Mouse (Mus musculus) layer of hippocampus, postnatal 25 days (tissue): ENCODE measurements around the gene Nup188. TPM values are rescaled to one million over a fixed set of nuclear protein-coding genes. Genes with fewer than 3 reads are reported as not detected.

Experiments
- DNase-seq, 2 experiments: peaks; one replicate each; pipeline ENCODE4 v3.0.0; 2022; ENCODE audit warnings: mixed read lengths in 2 of 2, low spot score in 1 of 2; ENCODE audit errors: extremely low spot score in 1 of 2
- total RNA-seq, 2 experiments: library from RNA; stranded (reverse); gene quantifications; 2 replicates each; pipeline ENCODE4 v1.2.3; 2021

Nup188 gene
- total RNA-seq = 10 to 100 TPM; 18.7 to 22.0 TPM

- peak; percentile 96 for DNase-seq
These were observed at the start of gene Nup188, which contains the start of gene Dolk for GRCm38 (mm10) chr2:30286192-30287026. TSS of gene Nup188 (plus strand) at chr2:30286397. TSS of gene Dolk (minus strand) at chr2:30286334.

DNA sequence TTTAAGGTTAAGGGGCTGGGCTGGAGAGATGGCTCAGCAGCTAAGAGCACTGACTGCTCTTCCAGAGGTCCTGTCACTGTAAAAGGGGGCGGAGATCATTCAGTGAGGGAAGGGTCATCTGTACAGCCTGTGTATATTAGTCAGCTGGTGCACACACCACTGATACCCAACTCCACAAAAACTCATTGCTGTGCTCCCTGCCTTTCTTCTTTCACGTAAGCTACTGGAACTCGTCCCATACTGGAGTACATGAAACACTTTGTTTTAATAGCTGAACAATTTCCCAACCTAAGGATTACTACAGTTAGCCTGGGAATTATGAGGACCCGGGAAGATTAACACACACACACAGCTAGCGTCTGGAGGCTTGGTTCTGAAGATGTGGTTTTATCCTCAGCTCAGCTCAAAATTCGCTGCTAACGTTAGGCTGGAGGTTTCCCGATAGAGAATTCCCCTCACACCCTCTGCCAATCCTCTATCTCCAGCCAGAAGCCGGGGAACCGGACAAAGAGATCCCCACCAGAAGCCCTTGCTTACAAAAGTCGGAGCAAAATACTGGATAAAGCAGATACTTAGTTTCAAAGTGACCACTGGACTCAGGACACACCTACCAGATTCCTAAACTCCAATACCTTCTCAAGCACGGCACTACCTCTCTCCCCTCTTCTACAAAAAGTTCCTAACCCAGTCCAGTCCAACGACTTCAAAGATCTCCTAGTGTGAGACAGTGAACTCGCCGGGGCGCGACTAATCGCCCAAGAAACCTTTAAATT lies 49.6 kb upstream of the Nup188 start:
- DNase-seq = no peak

GRCm38 (mm10) chr2:30237199-30237880 lies 48.9 kb upstream of the Nup188 start, which contains the start of gene Lrrc8a:
TSS of gene Lrrc8a (plus strand) at chr2:30237715.
- DNase-seq = peak; percentile 99

GRCm38 (mm10) chr2:30237881-30238280 lies 48.3 kb upstream of the Nup188 start:
- peak; percentile 40 to 54 for DNase-seq

GRCm38 (mm10) chr2:30238906-30239465 lies 47.2 kb upstream of the Nup188 start:
- DNase-seq = no peak

- DNase-seq = peak in 1 of 2 experiments; percentile 3
These were observed 46.4 kb upstream of the Nup188 start for GRCm38 (mm10) chr2:30239777-30240176.

- no peak for DNase-seq
These were observed 45.9 kb upstream of the Nup188 start, which contains the start of gene Gm28035 for GRCm38 (mm10) chr2:30240267-30240666. TSS of gene Gm28035 (plus strand) at chr2:30240567.

GRCm38 (mm10) chr2:30242509-30242908 lies 43.7 kb upstream of the Nup188 start:
- DNase-seq = no peak

- DNase-seq = no peak
These were observed 42.8 kb upstream of the Nup188 start for GRCm38 (mm10) chr2:30243391-30243790.

DNA sequence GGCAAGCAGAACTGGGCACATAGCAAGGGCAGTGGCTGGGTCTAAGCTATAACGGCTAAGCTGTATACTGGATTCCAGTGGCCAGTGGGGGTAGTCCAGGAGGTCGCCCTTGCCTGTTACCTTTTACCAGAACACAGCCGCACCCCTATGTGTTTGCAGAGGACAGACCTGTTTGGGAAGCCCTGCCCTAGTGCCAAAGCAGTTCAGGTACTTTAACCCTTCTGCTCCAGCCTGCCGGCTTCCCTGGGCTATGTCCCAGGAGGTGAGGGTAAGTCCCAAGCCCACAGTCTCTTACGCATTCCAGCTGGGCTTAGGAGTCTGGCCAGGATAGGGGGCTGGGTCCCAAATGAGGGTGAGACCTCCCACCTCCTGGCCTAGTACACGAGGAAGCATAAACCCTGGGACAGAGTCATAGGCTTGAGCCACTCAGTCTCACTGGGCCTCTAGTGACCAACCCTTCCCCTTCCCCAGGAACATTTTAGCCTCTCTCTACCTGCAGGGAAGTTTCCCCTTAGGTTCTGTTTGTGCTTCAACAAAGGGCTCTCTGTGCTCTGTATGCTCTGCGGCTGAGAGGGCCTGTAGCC lies 41.5 kb upstream of the Nup188 start:
- DNase-seq = no peak

GRCm38 (mm10) chr2:30247036-30247435 lies 39.2 kb upstream of the Nup188 start:
- no peak for DNase-seq

DNA sequence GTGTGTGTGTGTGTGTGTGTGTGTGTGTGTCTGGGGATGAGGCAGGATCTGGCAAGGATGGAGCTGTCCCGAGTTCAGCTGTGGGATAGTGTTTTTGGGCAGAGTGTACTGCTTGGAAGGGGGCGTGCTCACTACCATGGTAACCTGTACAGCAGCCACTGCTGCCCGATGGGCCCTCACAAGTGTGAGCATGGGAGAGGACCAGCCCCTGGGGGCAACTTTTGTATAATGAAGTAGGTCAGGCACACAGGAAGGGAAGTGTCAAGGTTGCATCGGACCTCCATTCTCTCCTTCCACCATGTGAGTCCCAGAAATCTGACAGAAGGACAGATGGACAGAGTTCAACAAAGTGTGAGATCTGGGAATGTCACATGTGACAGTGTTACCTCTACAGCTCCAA lies 38.5 kb upstream of the Nup188 start:
- DNase-seq = no peak

DNA sequence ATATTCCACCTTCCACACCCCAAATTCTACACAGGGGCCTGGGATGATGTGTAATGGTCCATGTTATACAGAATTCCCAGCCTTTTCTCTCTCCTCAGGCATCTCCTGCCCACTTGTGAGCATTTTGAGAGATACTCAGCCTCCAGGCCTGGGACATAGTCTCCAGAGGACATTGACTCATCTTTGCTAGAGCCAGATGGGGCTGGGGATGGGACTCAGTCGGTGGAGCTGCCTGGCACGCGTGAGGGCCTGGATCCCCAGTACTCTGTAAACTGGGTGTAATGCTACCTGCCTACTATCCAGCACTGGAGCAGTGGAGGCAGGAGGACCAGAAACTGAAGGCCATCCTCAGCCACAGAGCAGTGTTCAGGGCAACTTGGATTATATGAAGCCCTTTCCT lies 37.0 kb upstream of the Nup188 start:
- DNase-seq = no peak

- DNase-seq = no peak
These were observed 35.8 kb upstream of the Nup188 start for GRCm38 (mm10) chr2:30250166-30251128.

GRCm38 (mm10) chr2:30251417-30252104 lies 34.6 kb upstream of the Nup188 start:
- DNase-seq = no peak

GRCm38 (mm10) chr2:30252521-30252920 lies 33.7 kb upstream of the Nup188 start:
- DNase-seq = no peak

GRCm38 (mm10) chr2:30253809-30254208 lies 32.4 kb upstream of the Nup188 start:
- no peak for DNase-seq

DNA sequence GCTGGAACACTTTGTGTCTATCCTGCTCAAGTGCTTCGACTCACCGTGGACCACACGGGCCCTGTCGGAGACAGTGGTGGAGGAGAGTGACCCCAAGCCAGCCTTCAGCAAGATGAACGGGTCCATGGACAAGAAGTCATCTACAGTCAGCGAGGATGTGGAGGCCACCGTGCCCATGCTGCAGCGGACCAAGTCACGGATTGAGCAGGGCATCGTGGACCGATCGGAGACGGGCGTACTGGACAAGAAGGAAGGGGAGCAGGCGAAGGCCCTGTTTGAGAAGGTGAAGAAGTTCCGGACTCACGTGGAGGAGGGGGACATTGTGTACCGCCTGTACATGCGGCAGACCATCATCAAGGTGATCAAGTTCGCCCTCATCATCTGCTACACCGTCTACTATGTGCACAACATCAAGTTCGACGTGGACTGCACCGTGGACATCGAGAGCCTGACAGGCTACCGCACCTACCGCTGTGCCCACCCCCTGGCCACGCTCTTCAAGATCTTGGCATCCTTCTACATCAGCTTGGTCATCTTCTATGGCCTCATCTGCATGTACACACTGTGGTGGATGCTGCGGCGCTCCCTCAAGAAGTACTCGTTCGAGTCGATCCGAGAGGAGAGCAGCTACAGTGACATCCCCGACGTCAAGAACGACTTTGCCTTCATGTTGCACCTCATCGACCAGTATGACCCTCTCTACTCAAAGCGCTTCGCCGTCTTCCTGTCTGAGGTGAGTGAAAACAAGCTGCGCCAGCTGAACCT lies 30.4 kb upstream of the Nup188 start:
- DNase-seq = no peak
